Mouse (Mus musculus): ENCODE measurements at regions not wholly inside any gene's neighbourhood (a gene's known extent, or its start where the extent isn't known, plus 50 kb on each side); places are given as distances from the start of the nearest gene placed in this dataset.
A peak's percentile ranks its signal among the peaks of the same experiment; 100 is the strongest.
"Not testable (repeated sequence)": the region's sequence is repeated elsewhere in the genome, so short reads cannot be mapped to it uniquely, and the experiment has no call there.

- H3K27me3 ChIP-seq (replicated peaks; ENCODE audit: control insufficient read depth, insufficient read depth, low read length): no peaks in the 10 kb centered on the region
- no peak overlapping the region for H3K27ac ChIP-seq (ENCODE audit: low read depth, low read length)
- ATAC-seq: peak; percentile 77
- DNase-seq (ENCODE audit: low spot score): peak; percentile 40
- no peaks in the 10 kb centered on the region for H3K4me1 ChIP-seq (ENCODE audit: control insufficient read depth, insufficient read depth, low read length)
- WGBS: 71% methylated on average over 2 of the region's 2 CpGs
- no peak overlapping the region for H3K4me3 ChIP-seq (ENCODE audit: low read depth, low read length)
- no peak overlapping the region for H3K4me2 ChIP-seq (ENCODE audit: low read length)
- no peaks in the 10 kb centered on the region for H3K36me3 ChIP-seq (ENCODE audit: control insufficient read depth, insufficient read depth, low read length)
- H3K9ac ChIP-seq (ENCODE audit: low read length): no peak overlapping the region
- H3K9me3 ChIP-seq (replicated peaks; ENCODE audit: control insufficient read depth, low read length): no peaks in the 10 kb centered on the region
Observed at GRCm38 (mm10) chr1:99599696-99600489, 172.7 kb upstream of the Cntnap5b start.

- H3K4me3 ChIP-seq (ENCODE audit: low read depth, low read length): no peak overlapping the region
- no peaks in the 10 kb centered on the region for H3K9me3 ChIP-seq (replicated peaks; ENCODE audit: control insufficient read depth, low read length)
- H3K27ac ChIP-seq (ENCODE audit: low read depth, low read length): no peak overlapping the region
- H3K4me2 ChIP-seq (ENCODE audit: low read length): no peak overlapping the region
- no peaks in the 10 kb centered on the region for H3K4me1 ChIP-seq (ENCODE audit: control insufficient read depth, insufficient read depth, low read length)
- H3K9ac ChIP-seq (ENCODE audit: low read length): no peak overlapping the region
- H3K27me3 ChIP-seq (replicated peaks; ENCODE audit: control insufficient read depth, insufficient read depth, low read length): no peaks in the 10 kb centered on the region
- ATAC-seq (peak; percentile 55; the same call in 1 of the 2 replicates), DNase-seq (ENCODE audit: low spot score) (peak; percentile 44)
- no peaks in the 10 kb centered on the region for H3K36me3 ChIP-seq (ENCODE audit: control insufficient read depth, insufficient read depth, low read length)
Observed at GRCm38 (mm10) chr1:99605213-99605612, 167.4 kb upstream of the Cntnap5b start.

GRCm38 (mm10) chr1:99619221-99619620, 153.3 kb upstream of the Cntnap5b start:
- no peaks in the 10 kb centered on the region for H3K9me3 ChIP-seq (replicated peaks; ENCODE audit: control insufficient read depth, low read length)
- no peak overlapping the region for H3K4me3 ChIP-seq (ENCODE audit: low read depth, low read length)
- H3K27ac ChIP-seq (ENCODE audit: low read depth, low read length): no peak overlapping the region
- H3K4me1 ChIP-seq (ENCODE audit: control insufficient read depth, insufficient read depth, low read length): no peaks in the 10 kb centered on the region
- 66% methylated on average over 2 of the region's 2 CpGs for WGBS
- no peak overlapping the region for H3K4me2 ChIP-seq (ENCODE audit: low read length)
- no peak for DNase-seq (ENCODE audit: low spot score)
- ATAC-seq: no peak
- H3K27me3 ChIP-seq (replicated peaks; ENCODE audit: control insufficient read depth, insufficient read depth, low read length): no peaks in the 10 kb centered on the region
- H3K36me3 ChIP-seq (ENCODE audit: control insufficient read depth, insufficient read depth, low read length): no peaks in the 10 kb centered on the region
- H3K9ac ChIP-seq (ENCODE audit: low read length): no peak overlapping the region

GRCm38 (mm10) chr1:99630971-99631370, 141.6 kb upstream of the Cntnap5b start:
- DNase-seq (ENCODE audit: low spot score): not testable (repeated sequence)

GRCm38 (mm10) chr1:99663641-99664040, 108.9 kb upstream of the Cntnap5b start:
- DNase-seq (ENCODE audit: low spot score) (no peak), ATAC-seq (no peak)
- H3K9ac ChIP-seq (ENCODE audit: low read length): no peak overlapping the region
- H3K9me3 ChIP-seq (replicated peaks; ENCODE audit: control insufficient read depth, low read length): no peaks in the 10 kb centered on the region
- WGBS: 86% methylated on average over 2 of the region's 2 CpGs
- no peaks in the 10 kb centered on the region for H3K27me3 ChIP-seq (replicated peaks; ENCODE audit: control insufficient read depth, insufficient read depth, low read length)
- no peak overlapping the region for H3K4me2 ChIP-seq (ENCODE audit: low read length)
- H3K4me3 ChIP-seq (ENCODE audit: low read depth, low read length): no peak overlapping the region
- no peak overlapping the region for H3K27ac ChIP-seq (ENCODE audit: low read depth, low read length)
- no peaks in the 10 kb centered on the region for H3K36me3 ChIP-seq (ENCODE audit: control insufficient read depth, insufficient read depth, low read length)
- no peaks in the 10 kb centered on the region for H3K4me1 ChIP-seq (ENCODE audit: control insufficient read depth, insufficient read depth, low read length)

More at GRCm38 (mm10) chr1:99630971-99631370, 141.6 kb upstream of the Cntnap5b start:
- 90% methylated on average over 13 of the region's 13 CpGs for WGBS
- not testable (repeated sequence) for H3K4me1 ChIP-seq (ENCODE audit: control insufficient read depth, insufficient read depth, low read length); H3K9me3 ChIP-seq (replicated peaks; ENCODE audit: control insufficient read depth, low read length); H3K9ac ChIP-seq (ENCODE audit: low read length); H3K36me3 ChIP-seq (ENCODE audit: control insufficient read depth, insufficient read depth, low read length); H3K27ac ChIP-seq (ENCODE audit: low read depth, low read length); H3K4me2 ChIP-seq (ENCODE audit: low read length); H3K27me3 ChIP-seq (replicated peaks; ENCODE audit: control insufficient read depth, insufficient read depth, low read length); H3K4me3 ChIP-seq (ENCODE audit: low read depth, low read length); ATAC-seq

GRCm38 (mm10) chr1:99679980-99680379, 92.6 kb upstream of the Cntnap5b start:
- no peak overlapping the region for H3K4me3 ChIP-seq (ENCODE audit: low read depth, low read length)
- no peak for ATAC-seq
- DNase-seq (ENCODE audit: low spot score): no peak
- no peak overlapping the region for H3K9ac ChIP-seq (ENCODE audit: low read length)
- H3K27me3 ChIP-seq (replicated peaks; ENCODE audit: control insufficient read depth, insufficient read depth, low read length): no peaks in the 10 kb centered on the region
- H3K4me2 ChIP-seq (ENCODE audit: low read length): no peak overlapping the region
- no peaks in the 10 kb centered on the region for H3K9me3 ChIP-seq (replicated peaks; ENCODE audit: control insufficient read depth, low read length)
- 68% methylated on average over 1 of the region's 1 CpGs for WGBS
- no peak overlapping the region for H3K27ac ChIP-seq (ENCODE audit: low read depth, low read length)
- H3K4me1 ChIP-seq (ENCODE audit: control insufficient read depth, insufficient read depth, low read length): no peaks in the 10 kb centered on the region
- H3K36me3 ChIP-seq (ENCODE audit: control insufficient read depth, insufficient read depth, low read length): no peaks in the 10 kb centered on the region

- no peak overlapping the region for H3K27ac ChIP-seq (ENCODE audit: low read depth, low read length)
- H3K4me1 ChIP-seq (ENCODE audit: control insufficient read depth, insufficient read depth, low read length): no peaks in the 10 kb centered on the region
- H3K4me2 ChIP-seq (ENCODE audit: low read length): no peak overlapping the region
- H3K36me3 ChIP-seq (ENCODE audit: control insufficient read depth, insufficient read depth, low read length): no peaks in the 10 kb centered on the region
- H3K9me3 ChIP-seq (replicated peaks; ENCODE audit: control insufficient read depth, low read length): no peaks in the 10 kb centered on the region
- ATAC-seq: no peak
- H3K9ac ChIP-seq (ENCODE audit: low read length): no peak overlapping the region
- H3K27me3 ChIP-seq (replicated peaks; ENCODE audit: control insufficient read depth, insufficient read depth, low read length): no peaks in the 10 kb centered on the region
- H3K4me3 ChIP-seq (ENCODE audit: low read depth, low read length): no peak overlapping the region
- no peak for DNase-seq (ENCODE audit: low spot score)
- 84% methylated on average over 3 of the region's 3 CpGs for WGBS
Observed at GRCm38 (mm10) chr1:99697089-99697488, 75.5 kb upstream of the Cntnap5b start.

- H3K36me3 ChIP-seq (ENCODE audit: control insufficient read depth, insufficient read depth, low read length): no peaks in the 10 kb centered on the region
- 87% methylated on average over 2 of the region's 2 CpGs for WGBS
- H3K4me3 ChIP-seq (ENCODE audit: low read depth, low read length): no peak overlapping the region
- H3K27me3 ChIP-seq (replicated peaks; ENCODE audit: control insufficient read depth, insufficient read depth, low read length): no peaks in the 10 kb centered on the region
- no peak for ATAC-seq
- H3K27ac ChIP-seq (ENCODE audit: low read depth, low read length): no peak overlapping the region
- no peak overlapping the region for H3K9ac ChIP-seq (ENCODE audit: low read length)
- H3K4me1 ChIP-seq (ENCODE audit: control insufficient read depth, insufficient read depth, low read length): no peaks in the 10 kb centered on the region
- peak; percentile 15 for DNase-seq (ENCODE audit: low spot score)
- no peaks in the 10 kb centered on the region for H3K9me3 ChIP-seq (replicated peaks; ENCODE audit: control insufficient read depth, low read length)
- no peak overlapping the region for H3K4me2 ChIP-seq (ENCODE audit: low read length)
Observed at GRCm38 (mm10) chr1:99714912-99715311, 57.7 kb upstream of the Cntnap5b start.

GRCm38 (mm10) chr1:99716266-99716665, 56.3 kb upstream of the Cntnap5b start:
- Histone ChIP-seq H3K9ac (ENCODE audit: low read length) (no peak overlapping the region), H3K4me3 (ENCODE audit: low read depth, low read length) (no peak overlapping the region), H3K36me3 (ENCODE audit: control insufficient read depth, insufficient read depth, low read length) (no peaks in the 10 kb centered on the region), H3K4me1 (ENCODE audit: control insufficient read depth, insufficient read depth, low read length) (no peaks in the 10 kb centered on the region), H3K27ac (ENCODE audit: low read depth, low read length) (no peak overlapping the region), H3K27me3 (replicated peaks; ENCODE audit: control insufficient read depth, insufficient read depth, low read length) (no peaks in the 10 kb centered on the region), H3K4me2 (ENCODE audit: low read length) (no peak overlapping the region), H3K9me3 (replicated peaks; ENCODE audit: control insufficient read depth, low read length) (no peaks in the 10 kb centered on the region)
- ATAC-seq (no peak), DNase-seq (ENCODE audit: low spot score) (no peak)

Data from forebrain, embryonic 14.5 days (tissue).